Mouse (Mus musculus) heart, postnatal 0 days (tissue): ENCODE results near the gene Mrm3. TPM values are rescaled to one million over a fixed set of nuclear protein-coding genes. Genes with fewer than 3 reads are reported as not detected.
"Not testable (repeated sequence)": the region's sequence is repeated elsewhere in the genome, so short reads cannot be mapped to it uniquely, and the experiment has no call there.

Experiments used
- ATAC-seq: fragments of 200-750 bp; cut with Nextera tagmentation; 2 replicates; pipeline ENCODE4 v1.8.0; 2017; ENCODE audit warnings: low read depth, moderate number of reproducible peaks, moderate library complexity; ENCODE audit not compliant: insufficient read depth
- DNase-seq: peaks from one replicate; pipeline ENCODE4 v3.0.0-alpha.2; 2016; ENCODE audit warnings: low spot score
- H3K27ac ChIP-seq: fragments of 300-500 bp; sonication (generic); 2 replicates; pipeline ENCODE4 v1.5.1; 2014; ENCODE audit warnings: low read depth, mild to moderate bottlenecking
- H3K27me3 ChIP-seq: fragments of 300-500 bp; sonication (generic); 2 replicates; pipeline ENCODE4 v1.6.1; 2014; ENCODE audit warnings: low read length, mixed read lengths; ENCODE audit not compliant: control insufficient read depth, insufficient read depth
- H3K36me3 ChIP-seq: fragments of 300-500 bp; sonication (generic); replicated peaks from 2 replicates; pipeline ENCODE4 v1.6.1; 2014; ENCODE audit warnings: low read length, mixed read lengths; ENCODE audit not compliant: control insufficient read depth, insufficient read depth
- H3K4me1 ChIP-seq: fragments of 300-500 bp; sonication (generic); 2 replicates; pipeline ENCODE4 v1.6.1; 2014; ENCODE audit warnings: antibody characterized with exemption; ENCODE audit not compliant: control insufficient read depth, insufficient read depth
- H3K4me2 ChIP-seq: fragments of 300-500 bp; sonication (generic); 2 replicates; pipeline ENCODE4 v1.6.1; 2014; ENCODE audit warnings: low read depth, mild to moderate bottlenecking, low read length, moderate library complexity
- H3K4me3 ChIP-seq: fragments of 300-500 bp; sonication (generic); 2 replicates; pipeline ENCODE4 v1.5.1; 2014; ENCODE audit warnings: low read depth, low read length
- H3K9ac ChIP-seq: fragments of 300-500 bp; sonication (generic); replicated peaks from 2 replicates; pipeline ENCODE4 v1.6.1; 2014; ENCODE audit warnings: low read depth, low read length, mixed read lengths
- H3K9me3 ChIP-seq: fragments of 300-500 bp; sonication (generic); replicated peaks from 2 replicates; pipeline ENCODE4 v1.6.1; 2016; ENCODE audit warnings: low read length; ENCODE audit not compliant: control insufficient read depth
- CTCF ChIP-seq: IDR thresholded peaks from 2 replicates; pipeline ENCODE4 v1.5.1; 2016; ENCODE audit warnings: antibody characterized with exemption, control low read depth, low read depth
- EP300 ChIP-seq: IDR thresholded peaks from 2 replicates; pipeline ENCODE4 v1.6.1; 2016; ENCODE audit warnings: antibody characterized with exemption, low read depth
- WGBS: fragments of 180-500 bp; shearing (Covaris S2); extraction: QIAGEN DNeasy Blood & Tissue Kit; methylation state at CpG from one replicate; pipeline ENCODE4 v1.1.7; 2014; 5-methylcytosine and 5-hydroxymethylcytosine counted together
- polyA plus RNA-seq: library from polyadenylated mRNA; unstranded; fragments of >200 nt; fragmentation: Nextera tagmentation; extraction: Ambion mirVana; gene quantifications from 2 replicates; pipeline ENCODE4 v1.2.1, GENCODE M21; 2015
- total RNA-seq: library from RNA; depleted of rRNA; stranded (reverse); fragments of >200 nt; gene quantifications from 2 replicates; pipeline ENCODE4 v1.2.3, GENCODE M21; 2014; ENCODE audit warnings: low replicate concordance

Mrm3 gene
- total and polyA plus RNA-seq, 2 experiments from 2014 or later: 31.8 to 39.5 TPM

GRCm38 (mm10) chr11:76206793-76207192 lies 36.7 kb upstream of the Mrm3 start:
- 65% methylated on average over 5 of the region's 5 CpGs for WGBS
- Histone ChIP-seq H3K4me1 (no peaks in the 10 kb centered on the region; the same call in 1 of the 2 replicates), H3K36me3 (0 out of 2 replicates have a peak, but pooled peaks cover 16% of the 10 kb centered on the region), H3K27me3 (no peaks in the 10 kb centered on the region), H3K9me3 (no peaks in the 10 kb centered on the region), H3K27ac (no peak overlapping the region), H3K4me2 (no peak overlapping the region), H3K9ac (no peak overlapping the region), H3K4me3 (no peak overlapping the region)
- DNase-seq: peak; percentile 33
- no peak for ATAC-seq
- no peak for TF ChIP-seq CTCF
- no peak for TF ChIP-seq EP300

GRCm38 (mm10) chr11:76210228-76210985 lies 33.1 kb upstream of the Mrm3 start:
- H3K27ac ChIP-seq: no peak overlapping the region
- DNase-seq (no peak), ATAC-seq (no peak)
- peaks cover 39% of the 10 kb centered on the region for H3K36me3 ChIP-seq
- H3K4me1 ChIP-seq: no peaks in the 10 kb centered on the region
- H3K9me3 ChIP-seq: no peaks in the 10 kb centered on the region
- no peak overlapping the region for H3K9ac ChIP-seq
- no peak overlapping the region for H3K4me2 ChIP-seq
- TF ChIP-seq CTCF: no peak
- no peak for TF ChIP-seq EP300
- WGBS: 78% methylated on average over 13 of the region's 13 CpGs
- no peak overlapping the region for H3K4me3 ChIP-seq
- no peaks in the 10 kb centered on the region for H3K27me3 ChIP-seq

GRCm38 (mm10) chr11:76211595-76211994 lies 31.9 kb upstream of the Mrm3 start:
- not testable (repeated sequence) for ATAC-seq, H3K4me1 ChIP-seq, H3K9ac ChIP-seq, H3K9me3 ChIP-seq, H3K27me3 ChIP-seq, DNase-seq, H3K4me2 ChIP-seq, H3K27ac ChIP-seq, H3K4me3 ChIP-seq
- 89% methylated on average over 3 of the region's 6 CpGs for WGBS
- peaks cover 36% of the 10 kb centered on the region for H3K36me3 ChIP-seq

GRCm38 (mm10) chr11:76213841-76214240 lies 29.7 kb upstream of the Mrm3 start:
- TF ChIP-seq CTCF (no peak), EP300 (no peak)
- Histone ChIP-seq H3K9ac (no peak overlapping the region), H3K4me1 (0 out of 2 replicates have a peak, but pooled peaks cover 5% of the 10 kb centered on the region), H3K4me3 (no peak overlapping the region), H3K27ac (no peak overlapping the region), H3K27me3 (no peaks in the 10 kb centered on the region), H3K36me3 (peaks cover 34% of the 10 kb centered on the region), H3K9me3 (no peaks in the 10 kb centered on the region), H3K4me2 (no peak overlapping the region)
- DNase-seq (no peak), ATAC-seq (no peak)
- 84% methylated on average over 5 of the region's 5 CpGs for WGBS

GRCm38 (mm10) chr11:76215011-76215410 lies 28.5 kb upstream of the Mrm3 start:
- Histone ChIP-seq H3K27me3 (no peaks in the 10 kb centered on the region), H3K4me2 (no peak overlapping the region), H3K9ac (no peak overlapping the region), H3K4me1 (0 out of 2 replicates have a peak, but pooled peaks cover 5% of the 10 kb centered on the region), H3K4me3 (no peak overlapping the region), H3K36me3 (peaks cover 28% of the 10 kb centered on the region), H3K27ac (no peak overlapping the region), H3K9me3 (no peaks in the 10 kb centered on the region)
- DNase-seq (no peak), ATAC-seq (no peak)
- no peak for TF ChIP-seq CTCF
- no peak for TF ChIP-seq EP300
- 87% methylated on average over 2 of the region's 2 CpGs for WGBS
